Mouse (Mus musculus) liver, postnatal 0 days (tissue): ENCODE results near the gene Nme9. TPM values are rescaled to one million over a fixed set of nuclear protein-coding genes. Genes with fewer than 3 reads are reported as not detected.
A peak's percentile ranks its signal among the peaks of the same experiment; 100 is the strongest.

Experiments
- ATAC-seq: fragments of 200-750 bp; cut with Nextera tagmentation; 2 replicates; pipeline ENCODE4 v1.8.0; 2017; ENCODE audit warnings: mild to moderate bottlenecking, moderate library complexity
- DNase-seq: peaks from one replicate; pipeline ENCODE4 v3.0.0-alpha.2; 2016
- H3K27ac ChIP-seq: fragments of 300-500 bp; sonication (generic); 2 replicates; pipeline ENCODE4 v1.5.1; 2014; ENCODE audit warnings: antibody characterized with exemption, moderate library complexity, mild to moderate bottlenecking, low read depth
- H3K27me3 ChIP-seq: fragments of 300-500 bp; sonication (generic); 2 replicates; pipeline ENCODE4 v1.6.1; 2014; ENCODE audit warnings: low read length, control low read depth, mixed read lengths; ENCODE audit not compliant: insufficient read depth
- H3K36me3 ChIP-seq: fragments of 300-500 bp; sonication (generic); replicated peaks from 2 replicates; pipeline ENCODE4 v1.6.1; 2014; ENCODE audit warnings: mild to moderate bottlenecking, control low read depth, low read length, moderate library complexity, mixed read lengths; ENCODE audit not compliant: insufficient read depth
- H3K4me1 ChIP-seq: fragments of 300-500 bp; sonication (generic); 2 replicates; pipeline ENCODE4 v1.6.1; 2014; ENCODE audit warnings: antibody characterized with exemption, mild to moderate bottlenecking, control low read depth; ENCODE audit not compliant: insufficient read depth
- H3K4me2 ChIP-seq: fragments of 300-500 bp; sonication (generic); 2 replicates; pipeline ENCODE4 v1.6.1; 2014; ENCODE audit warnings: low read depth, mild to moderate bottlenecking, low read length, moderate library complexity, mixed read lengths
- H3K4me3 ChIP-seq: fragments of 300-500 bp; sonication (generic); 2 replicates; pipeline ENCODE4 v1.5.1; 2014; ENCODE audit warnings: low read depth, low read length
- H3K9ac ChIP-seq: fragments of 300-500 bp; sonication (generic); replicated peaks from 2 replicates; pipeline ENCODE4 v1.6.1; 2014; ENCODE audit warnings: mild to moderate bottlenecking, moderate library complexity
- H3K9me3 ChIP-seq: fragments of 300-500 bp; sonication (generic); 2 replicates; pipeline ENCODE4 v1.6.1; 2016; ENCODE audit warnings: mild to moderate bottlenecking, control low read depth, low read length, mixed read lengths
- CTCF ChIP-seq: sonication (generic); IDR thresholded peaks from 2 replicates; pipeline ENCODE4 v1.5.1; 2016; ENCODE audit warnings: antibody characterized with exemption, low read depth
- EP300 ChIP-seq: IDR thresholded peaks from 2 replicates; pipeline ENCODE4 v1.6.1; 2016; ENCODE audit warnings: antibody characterized with exemption, low read depth, mild to moderate bottlenecking
- WGBS: fragments of 180-500 bp; shearing (Covaris S2); extraction: QIAGEN DNeasy Blood & Tissue Kit; methylation state at CpG from one replicate; pipeline ENCODE4 v1.1.7; 2014; ENCODE audit not compliant: insufficient replicate concordance; 5-methylcytosine and 5-hydroxymethylcytosine counted together
- polyA plus RNA-seq: library from polyadenylated mRNA; unstranded; fragments of >200 nt; fragmentation: Nextera tagmentation; extraction: Ambion mirVana; gene quantifications from 2 replicates; pipeline ENCODE4 v1.2.1, GENCODE M21; 2015

Gene Nme9
- polyA plus RNA-seq, 1 experiment from 2014 or later, result not detected

- peaks cover 11% of the 10 kb centered on the region for H3K4me1 ChIP-seq
Observed at GRCm38 (mm10) chr9:99428601-99429331, 22.5 kb upstream of the Nme9 start.

DNA sequence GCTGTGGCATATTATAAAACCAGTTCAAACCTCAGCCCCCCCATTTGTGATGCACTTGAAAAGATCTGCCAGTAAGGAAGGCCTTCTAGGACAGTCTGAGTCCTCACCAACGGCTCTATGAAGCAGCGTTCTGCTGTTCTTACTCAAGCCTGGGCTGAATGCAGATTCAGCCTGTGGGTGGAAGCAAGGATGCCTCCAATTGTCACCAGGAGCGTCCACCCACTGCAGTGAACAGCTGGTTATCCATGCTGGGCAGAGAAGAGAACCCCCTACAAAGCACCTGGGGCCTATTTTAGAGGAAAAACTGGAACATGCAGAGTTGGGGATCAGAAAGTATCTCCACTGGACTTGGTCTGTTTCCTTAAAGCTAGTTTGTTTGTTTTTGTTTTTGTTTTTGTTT lies 21.4 kb upstream of the Nme9 start:
- Histone ChIP-seq H3K4me3 (no peak overlapping the region), H3K9ac (no peak overlapping the region), H3K4me2 (no peak overlapping the region), H3K27ac (no peak overlapping the region), H3K27me3 (no peaks in the 10 kb centered on the region), H3K9me3 (no peaks in the 10 kb centered on the region), H3K36me3 (no peaks in the 10 kb centered on the region), H3K4me1 (peaks cover 3% of the 10 kb centered on the region; the same call in 1 of the 2 replicates)
- ATAC-seq, result no peak
- TF ChIP-seq CTCF, result no peak
- no peak for TF ChIP-seq EP300
- WGBS, result 77% methylated on average over 3 of the region's 3 CpGs
- no peak for DNase-seq

More at GRCm38 (mm10) chr9:99428601-99429331, 22.5 kb upstream of the Nme9 start:
- Histone ChIP-seq H3K36me3 (no peaks in the 10 kb centered on the region), H3K4me2 (no peak overlapping the region), H3K4me3 (no peak overlapping the region), H3K27me3 (no peaks in the 10 kb centered on the region), H3K9ac (no peak overlapping the region), H3K27ac (no peak overlapping the region), H3K9me3 (no peaks in the 10 kb centered on the region)
- ATAC-seq (no peak), DNase-seq (no peak)
- TF ChIP-seq CTCF (no peak), EP300 (no peak)
- 76% methylated on average over 11 of the region's 11 CpGs for WGBS

DNA sequence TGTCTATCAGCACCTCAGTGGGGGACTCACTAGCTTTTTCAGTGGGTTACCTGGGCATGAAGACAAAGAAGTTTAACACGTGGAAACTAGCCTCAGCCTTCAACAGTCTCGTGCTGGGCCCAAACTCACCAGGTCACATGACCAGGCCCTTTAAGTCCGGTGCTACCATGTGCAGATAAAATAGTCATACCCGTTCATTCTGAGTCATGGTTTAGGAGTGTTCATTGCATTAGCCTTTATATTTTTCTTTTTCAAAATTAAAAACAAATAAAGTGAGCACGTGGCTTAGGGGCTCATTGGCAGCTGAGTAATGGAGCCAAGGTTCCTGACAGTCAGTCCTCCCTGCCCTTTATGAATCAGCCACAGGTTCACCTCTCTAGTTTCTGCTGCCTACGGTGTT lies 20.5 kb upstream of the Nme9 start:
- Histone ChIP-seq H3K27me3 (0 out of 2 replicates have a peak, but pooled peaks cover 2% of the 10 kb centered on the region), H3K4me2 (no peak overlapping the region), H3K9me3 (no peaks in the 10 kb centered on the region), H3K4me1 (no peaks in the 10 kb centered on the region), H3K36me3 (no peaks in the 10 kb centered on the region), H3K9ac (no peak overlapping the region), H3K4me3 (no peak overlapping the region), H3K27ac (no peak overlapping the region)
- no peak for TF ChIP-seq CTCF
- no peak for TF ChIP-seq EP300
- ATAC-seq, result no peak
- WGBS, result 64% methylated on average over 6 of the region's 6 CpGs
- DNase-seq, result no peak

- no peaks in the 10 kb centered on the region for H3K4me1 ChIP-seq
- peaks cover 6% of the 10 kb centered on the region; the same call in 1 of the 2 replicates for H3K27me3 ChIP-seq
- WGBS, result 78% methylated on average over 8 of the region's 8 CpGs
- no peak for TF ChIP-seq CTCF
- no peak for TF ChIP-seq EP300
- no peak for ATAC-seq
- H3K36me3 ChIP-seq, result no peaks in the 10 kb centered on the region
- H3K27ac ChIP-seq, result no peak overlapping the region
- no peaks in the 10 kb centered on the region for H3K9me3 ChIP-seq
- no peak for DNase-seq
- no peak overlapping the region for H3K4me3 ChIP-seq
- no peak overlapping the region for H3K4me2 ChIP-seq
- no peak overlapping the region for H3K9ac ChIP-seq
Observed at GRCm38 (mm10) chr9:99431346-99431745, 19.9 kb upstream of the Nme9 start.

DNA sequence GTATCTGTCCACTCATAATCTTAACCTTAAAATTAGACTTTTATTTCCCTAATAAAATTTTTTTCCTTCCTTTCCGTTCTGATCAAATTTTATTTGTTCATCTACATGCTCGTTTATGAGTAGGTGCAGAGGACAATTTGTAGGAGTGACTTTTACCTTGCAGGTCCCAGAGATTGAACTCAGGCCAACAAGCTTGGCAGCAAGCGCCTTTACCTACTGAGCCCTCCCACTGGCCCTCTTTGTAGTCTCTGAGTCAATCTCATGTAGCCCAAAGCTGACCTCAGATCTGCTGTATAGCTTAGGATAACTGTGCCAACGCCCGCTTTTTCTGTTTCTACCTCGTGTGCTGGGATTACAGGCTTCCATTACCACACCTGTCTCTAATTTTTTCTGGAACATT lies 19.3 kb upstream of the Nme9 start:
- peaks cover 8% of the 10 kb centered on the region for H3K27me3 ChIP-seq
- no peak overlapping the region for H3K4me2 ChIP-seq
- H3K9ac ChIP-seq, result no peak overlapping the region
- no peaks in the 10 kb centered on the region for H3K9me3 ChIP-seq
- no peak for TF ChIP-seq EP300
- no peak for TF ChIP-seq CTCF
- no peak for DNase-seq
- ATAC-seq, result no peak
- H3K4me1 ChIP-seq, result no peaks in the 10 kb centered on the region
- H3K27ac ChIP-seq, result no peak overlapping the region
- no peak overlapping the region for H3K4me3 ChIP-seq
- no peaks in the 10 kb centered on the region for H3K36me3 ChIP-seq
- 62% methylated on average over 6 of the region's 6 CpGs for WGBS

DNA sequence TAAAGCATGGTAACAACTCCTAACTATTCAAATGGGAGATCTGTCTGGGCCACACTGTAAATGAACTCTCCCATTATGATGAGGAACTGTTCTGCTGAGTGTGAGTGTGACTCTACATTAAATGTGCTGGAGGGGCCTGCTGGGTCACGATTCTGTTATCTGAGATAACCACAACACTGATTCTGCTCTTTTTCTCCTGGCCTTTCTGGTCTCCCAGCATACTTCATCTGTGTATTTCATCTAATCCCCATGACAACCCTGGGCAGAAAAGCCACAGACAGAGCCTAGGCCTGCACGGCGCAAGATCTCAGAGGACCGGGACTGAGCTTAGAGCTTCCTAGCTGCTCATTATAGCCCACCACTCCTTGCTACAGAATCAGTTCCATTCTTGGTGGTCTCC lies 18.8 kb upstream of the Nme9 start:
- no peak for TF ChIP-seq EP300
- TF ChIP-seq CTCF, result no peak
- 54% methylated on average over 4 of the region's 4 CpGs for WGBS
- ATAC-seq (peak; percentile 26; the same call in 1 of the 2 replicates), DNase-seq (no peak)
- Histone ChIP-seq H3K9me3 (no peaks in the 10 kb centered on the region), H3K27me3 (peaks cover 13% of the 10 kb centered on the region), H3K36me3 (no peaks in the 10 kb centered on the region), H3K4me2 (no peak overlapping the region), H3K4me3 (no peak overlapping the region), H3K27ac (no peak overlapping the region), H3K9ac (no peak overlapping the region), H3K4me1 (no peaks in the 10 kb centered on the region)
